Mouse (Mus musculus): Measurements from ENCODE around the gene Aqp11. TPM values are rescaled to one million over a fixed set of nuclear protein-coding genes. Genes with fewer than 3 reads are reported as not detected.
A peak's percentile ranks its signal among the peaks of the same experiment; 100 is the strongest.

The Aqp11 gene
- total RNA-seq, 2 experiments from 2014 or later, result 8.9 to 10.3 TPM

DNA sequence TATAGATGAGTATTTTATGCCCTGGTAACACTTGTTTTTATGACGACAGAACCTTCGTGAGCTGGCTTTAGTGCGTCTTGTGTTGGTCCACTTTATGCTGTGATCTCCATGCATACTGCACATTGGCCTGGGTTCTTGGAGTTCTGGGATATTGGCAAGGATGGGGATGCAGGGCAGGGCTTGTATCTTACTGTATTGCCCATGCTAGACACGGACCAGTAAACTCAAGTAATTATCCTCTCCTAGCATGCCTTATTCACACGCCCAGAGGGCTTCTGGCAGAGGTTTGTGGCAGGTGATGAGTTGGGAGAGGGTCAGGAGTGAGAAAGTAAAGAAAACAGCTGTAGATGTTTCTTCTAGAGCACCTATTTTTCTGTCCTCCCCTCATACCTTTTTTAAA, 23.4 kb downstream of the Aqp11 start:
- DNase-seq (ENCODE audit: low spot score in 2 of 2), result no peak

DNA sequence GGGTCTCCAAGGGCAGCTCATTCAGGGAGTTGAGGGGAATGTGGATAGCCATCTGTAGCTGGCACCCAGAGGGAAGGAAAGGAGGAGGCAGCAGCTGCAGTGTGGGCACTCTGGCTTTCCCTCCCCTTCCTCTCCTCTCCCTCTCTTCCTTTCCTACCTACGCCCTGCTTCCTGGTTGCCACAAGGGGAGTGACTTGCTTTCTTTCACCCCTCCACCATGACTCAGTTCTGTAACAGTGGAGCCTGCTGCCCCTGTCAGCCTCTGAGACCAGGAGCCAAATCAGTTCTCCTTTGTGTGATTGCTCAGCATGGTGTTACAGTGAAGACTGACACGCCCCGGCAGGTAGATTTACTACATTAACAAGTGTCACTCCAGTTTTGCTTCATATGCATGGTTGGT, 28.9 kb downstream of the Aqp11 start:
- DNase-seq (ENCODE audit: low spot score in 2 of 2), result no peak

DNA sequence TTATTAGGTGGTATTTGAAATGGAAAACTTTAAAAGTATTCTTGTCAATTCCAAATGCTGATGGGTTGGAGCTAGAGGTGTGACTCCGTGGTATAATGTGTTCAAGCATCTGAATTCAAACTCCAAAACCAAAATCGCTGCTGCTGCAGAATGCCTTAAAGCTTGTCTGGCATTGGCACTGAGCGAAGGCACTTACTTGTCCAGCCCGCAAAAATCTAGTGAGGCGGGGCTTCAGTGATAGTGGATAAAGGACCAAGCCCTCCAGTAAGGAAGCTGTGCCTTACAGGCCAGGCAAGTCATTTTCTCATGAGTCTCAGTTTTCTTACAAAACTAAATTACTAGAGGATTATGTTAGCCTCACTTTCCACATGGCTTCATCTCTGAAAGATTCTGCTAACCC, 30.3 kb downstream of the Aqp11 start:
- DNase-seq (ENCODE audit: low spot score in 2 of 2), result no peak

DNA sequence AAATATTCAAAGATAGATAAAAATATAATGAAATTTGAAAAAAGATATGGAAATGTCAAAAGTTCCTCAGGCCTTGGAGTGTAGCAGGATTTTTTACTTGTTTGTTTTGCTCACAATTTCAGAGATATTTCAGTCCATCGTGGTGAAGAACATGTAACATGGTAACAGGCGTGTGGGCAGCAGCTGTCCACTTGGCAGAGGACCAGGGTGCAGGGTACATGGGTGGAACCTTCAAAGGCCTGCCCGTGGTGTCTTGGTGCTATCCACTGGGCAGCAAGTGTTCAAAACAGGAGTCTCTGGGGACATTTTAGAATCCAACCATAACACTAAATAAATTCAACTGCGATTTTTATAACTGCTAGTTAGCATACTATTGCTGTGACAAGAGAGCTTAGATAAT, 31.0 kb downstream of the Aqp11 start:
- no peak for DNase-seq (ENCODE audit: low spot score in 2 of 2)

DNA sequence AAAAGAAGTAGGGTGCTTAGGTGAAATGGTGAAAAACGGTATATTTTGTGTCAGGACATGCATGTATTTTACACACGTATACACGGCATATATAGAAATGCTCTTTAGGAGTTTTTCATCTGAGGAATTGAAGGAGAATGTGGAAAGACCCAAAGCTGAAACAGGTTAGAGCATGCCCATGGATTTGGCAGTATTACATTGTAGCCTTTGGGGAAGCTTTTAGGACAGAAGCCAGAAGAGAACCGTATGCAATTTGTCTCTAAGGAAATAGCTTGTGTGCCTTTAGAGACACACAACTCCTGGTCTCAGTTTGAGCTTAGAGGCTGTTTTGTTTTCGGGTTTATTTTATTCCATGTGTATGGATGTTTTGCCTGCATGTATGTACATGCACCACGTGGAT, 37.0 kb downstream of the Aqp11 start:
- no peak for DNase-seq (ENCODE audit: low spot score in 2 of 2)

DNA sequence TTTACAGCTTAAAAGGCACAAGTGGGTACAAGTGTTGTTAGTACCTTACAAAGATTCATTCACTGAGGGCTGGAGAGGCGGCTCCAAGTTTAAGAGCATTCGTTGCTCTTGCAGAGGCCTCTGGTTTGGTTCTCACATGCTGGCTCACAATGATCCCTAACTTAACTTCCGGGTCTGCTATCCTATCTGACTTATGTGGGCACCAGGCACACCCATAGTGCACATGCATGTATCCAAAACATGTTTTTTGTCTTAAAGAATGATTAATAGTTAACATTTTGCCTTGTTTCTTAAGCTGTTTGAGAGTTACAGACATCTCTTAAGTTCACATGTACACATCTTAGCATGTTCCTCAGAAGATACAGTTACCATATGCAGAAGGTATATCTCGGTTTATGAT, 37.9 kb downstream of the Aqp11 start:
- no peak for DNase-seq (ENCODE audit: low spot score in 2 of 2)

DNA sequence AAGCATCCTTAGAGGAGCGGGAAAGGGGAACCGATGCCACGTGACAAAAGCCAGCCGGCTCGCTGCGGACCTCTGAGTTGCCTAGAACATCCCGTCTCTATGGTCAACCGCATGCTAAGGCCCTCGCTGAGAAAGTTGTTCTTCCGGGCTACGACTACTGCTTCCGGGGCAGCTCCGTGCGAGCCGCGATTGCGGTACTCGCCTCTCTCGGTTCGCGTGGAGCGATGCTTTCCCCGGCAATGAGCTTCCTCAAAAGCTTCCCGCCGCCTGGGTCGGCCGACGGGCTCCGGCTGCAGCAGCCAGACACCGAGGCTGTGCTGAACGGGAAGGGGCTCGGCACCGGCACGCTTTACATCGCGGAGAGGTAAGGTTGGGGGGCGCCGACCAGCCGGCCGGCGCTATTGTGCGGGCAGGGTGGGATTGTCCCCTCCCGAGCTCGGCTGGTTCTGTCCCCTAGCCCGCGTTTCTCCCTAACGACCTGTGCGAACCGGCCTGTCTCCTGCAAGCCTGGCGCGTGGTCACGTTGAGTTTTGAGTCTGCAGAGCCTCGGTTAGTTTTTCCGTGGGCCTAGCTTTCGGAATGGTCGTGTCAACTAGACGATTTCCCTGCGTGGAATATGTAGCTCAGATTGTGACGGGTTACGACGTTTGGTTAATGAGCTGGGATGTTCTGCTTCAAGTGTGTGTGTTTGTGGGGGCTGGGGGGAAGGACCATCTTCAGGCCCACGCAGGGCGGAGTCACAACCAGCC, 41.4 kb downstream of the Aqp11 start, which contains the start of gene Clns1a:
Clns1a (plus strand) TSS at position 129 of the 749 bp plus-strand sequence.
- peak; percentile 77 to 78 for DNase-seq (ENCODE audit: low spot score in 2 of 2)

DNA sequence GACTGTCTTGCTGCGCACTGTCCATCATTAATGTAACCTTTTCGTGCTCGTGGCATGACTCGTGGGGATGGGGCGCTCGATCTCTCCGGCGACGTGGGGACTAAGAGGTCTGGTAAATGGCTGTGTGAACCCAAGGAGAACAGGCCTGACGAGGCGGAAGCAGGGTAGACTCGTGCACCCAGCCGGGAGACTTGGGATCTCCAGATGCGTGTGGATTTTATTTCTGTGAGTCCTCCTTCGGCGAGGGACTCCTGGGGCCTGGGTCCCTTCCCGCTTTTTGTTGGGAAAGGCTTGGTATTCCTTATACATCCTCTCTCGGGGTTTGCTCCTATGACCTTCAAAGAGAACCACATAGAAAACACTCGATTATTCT, 42.0 kb downstream of the Aqp11 start:
- peak in 1 of 2 experiments; percentile 4 for DNase-seq (ENCODE audit: low spot score in 2 of 2)

DNA sequence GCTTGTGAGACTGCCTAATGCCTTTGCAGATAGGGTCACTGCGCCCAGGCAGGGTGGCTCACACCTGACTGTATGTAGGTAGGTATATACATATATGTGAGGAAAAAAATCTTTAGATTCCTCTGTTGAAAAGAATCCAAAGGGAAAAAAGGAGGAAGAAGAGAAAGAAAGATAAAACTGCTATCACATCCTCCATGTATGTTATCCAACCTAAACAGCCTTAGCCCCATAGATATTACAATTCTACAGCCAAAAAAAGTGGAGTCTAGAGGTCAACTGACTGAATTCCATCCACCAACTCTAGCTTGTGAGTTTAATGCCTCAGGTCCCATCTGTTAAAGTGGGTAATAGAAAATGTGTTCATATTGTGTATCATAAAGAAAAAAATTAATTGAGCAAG, 42.6 kb downstream of the Aqp11 start:
- DNase-seq (ENCODE audit: low spot score in 2 of 2), result no peak

DNA sequence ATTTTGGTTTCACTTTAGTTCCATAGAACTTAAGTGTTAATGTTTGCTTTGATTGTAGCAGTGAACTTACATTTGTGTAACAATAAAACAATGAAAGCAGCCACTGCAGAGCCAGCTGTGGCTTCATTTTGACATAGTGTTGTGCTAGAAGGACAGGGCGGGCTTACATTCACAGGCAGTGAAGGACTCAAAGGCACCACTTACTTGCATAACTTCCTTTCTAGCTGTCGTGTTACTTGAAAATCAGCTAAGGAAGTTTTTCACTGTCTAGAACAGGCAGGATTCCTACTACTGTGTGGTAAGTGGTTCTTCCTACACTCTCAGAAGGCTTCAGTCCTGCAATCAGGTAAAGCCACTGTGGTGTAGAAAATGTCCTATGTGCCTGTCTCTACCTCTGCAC, 50.3 kb downstream of the Aqp11 start:
- no peak for DNase-seq (ENCODE audit: low spot score in 2 of 2)

DNA sequence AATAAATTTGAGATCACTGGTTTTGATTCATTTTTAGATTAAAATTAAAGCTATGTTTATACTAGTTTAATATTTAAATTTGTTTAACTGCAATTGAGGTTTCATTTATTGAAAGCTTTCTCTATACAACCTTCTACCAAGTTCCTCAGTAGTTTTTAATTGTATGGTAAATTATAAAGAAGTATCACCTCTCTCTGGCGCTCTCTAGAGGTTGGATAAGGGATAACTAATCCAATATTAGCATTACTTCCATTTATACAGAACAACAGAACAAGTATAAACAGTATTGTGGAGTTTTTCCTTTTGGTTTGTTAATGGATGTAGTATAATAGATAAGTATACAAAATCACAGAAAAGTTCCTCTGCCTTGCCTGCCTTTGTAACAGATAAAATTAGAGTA, 58.9 kb downstream of the Aqp11 start:
- no peak for DNase-seq (ENCODE audit: low spot score in 2 of 2)

Other genes with a start within 250 kb of the Aqp11 start
- gene Aamdc, start 158.8 kb downstream of the Aqp11 start, total RNA-seq (2021), result 10 to 100 TPM; 29.9 to 33.4 TPM
- gene Rsf1, start 158.4 kb downstream of the Aqp11 start, total RNA-seq (2021), result 10 to 100 TPM; 35.4 to 40.4 TPM
- gene Clns1a, start 41.7 kb downstream of the Aqp11 start, total RNA-seq (2021), result 10 to 100 TPM; 67.6 to 68.5 TPM
- 10 to 100 TPM; 39.8 to 46.4 TPM for gene Pak1, start 50.3 kb upstream of the Aqp11 start, total RNA-seq (2021)
- not detected for gene Gdpd4, start 181.7 kb upstream of the Aqp11 start, total RNA-seq (2021)

Data from adrenal gland, postnatal 4 days (tissue).